Comparison of ENCODE assay signal across 14 mouse cellular contexts in genomic region chr2:68981756-68982409, GRCm38 (mm10).
DNase-seq lines count a peak whose midpoint lies in the region; ATAC-seq lines count a peak whose summit lies in the region.
"Had no signal": no experiment of that assay in that cellular context is flagged by ENCODE, and none has a peak within 500 bp of the region (broad histone marks: within the 10 kb centered on the region; RNA-seq: fewer than 3 reads in every experiment).

No protein-coding gene starts in this region.

- 0 out of 2 replicates have a peak, but pooled peaks have one; percentile 18 for ATAC-seq in hindbrain, embryonic 11.5 days (ENCODE audit: low FRiP score)
- peak; percentile 63 for ATAC-seq in midbrain, embryonic 16.5 days

- no peak overlapping the region for H3K4me3 ChIP-seq in hindbrain, embryonic 11.5 days (ENCODE audit: low read depth, low read length)
- H3K4me3 ChIP-seq in hindbrain, embryonic 10.5 days, result no peak overlapping the region
- no peak overlapping the region for H3K4me3 ChIP-seq in midbrain, embryonic 16.5 days (ENCODE audit: low read depth, low read length)
- H3K4me3 ChIP-seq: embryonic facial prominence, embryonic 15.5 days; liver, embryonic 15.5 days; myocyte had no signal

- H3K9me3 ChIP-seq in hindbrain, embryonic 11.5 days (ENCODE audit: control insufficient read depth, low read length), result no peaks in the 10 kb centered on the region
- no peaks in the 10 kb centered on the region for H3K9me3 ChIP-seq in hindbrain, embryonic 10.5 days
- no peaks in the 10 kb centered on the region for H3K9me3 ChIP-seq in midbrain, embryonic 16.5 days (replicated peaks; ENCODE audit: control insufficient read depth, low read length, poor library complexity, severe bottlenecking)
- H3K9me3 ChIP-seq: embryonic facial prominence, embryonic 15.5 days; liver, embryonic 15.5 days had no signal

- H3K9ac ChIP-seq in hindbrain, embryonic 11.5 days (ENCODE audit: low read depth, low read length), result no peak overlapping the region
- 0 out of 2 replicates have a peak overlapping the region, but pooled peaks have one; percentile 7 for H3K9ac ChIP-seq in midbrain, embryonic 16.5 days (ENCODE audit: low read depth, low read length)
- H3K9ac ChIP-seq: embryonic facial prominence, embryonic 15.5 days; liver, embryonic 15.5 days had no signal

- no peaks in the 10 kb centered on the region for H3K36me3 ChIP-seq in hindbrain, embryonic 11.5 days (ENCODE audit: control insufficient read depth, insufficient read depth, low read length)
- H3K36me3 ChIP-seq in hindbrain, embryonic 10.5 days, result no peaks in the 10 kb centered on the region
- H3K36me3 ChIP-seq in midbrain, embryonic 16.5 days (ENCODE audit: control insufficient read depth, insufficient read depth, low read length), result no peaks in the 10 kb centered on the region
- H3K36me3 ChIP-seq: embryonic facial prominence, embryonic 15.5 days; liver, embryonic 15.5 days had no signal

- no peak for DNase-seq in hindbrain, embryonic 11.5 days (ENCODE audit: low spot score)
- DNase-seq in hindbrain, embryonic 10.5 days (ENCODE audit: low spot score), result no peak
- peak; percentile 54 for DNase-seq in thymus, postnatal 0 days (ENCODE audit: low spot score)
- DNase-seq in thymus, postnatal 4 days, result no peak
- no peak for DNase-seq in right cerebral cortex, postnatal 36 days (ENCODE audit: low spot score in 2 of 2)
- DNase-seq in layer of hippocampus, adult 18-20 months (ENCODE audit: low spot score in 2 of 2), result no peak
- DNase-seq: adrenal gland, postnatal 10 days; cerebellum, postnatal 14 days; kidney, postnatal 25 days; right cerebral cortex, postnatal 4 days had no signal

- no peaks in the 10 kb centered on the region for H3K27me3 ChIP-seq in hindbrain, embryonic 11.5 days (ENCODE audit: control insufficient read depth, insufficient read depth, low read length)
- H3K27me3 ChIP-seq in hindbrain, embryonic 10.5 days (ENCODE audit: insufficient read depth, poor library complexity, severe bottlenecking), result peaks cover 45% of the 10 kb centered on the region
- no peaks in the 10 kb centered on the region for H3K27me3 ChIP-seq in midbrain, embryonic 16.5 days (ENCODE audit: control insufficient read depth, insufficient read depth, low read depth, low read length)
- H3K27me3 ChIP-seq: embryonic facial prominence, embryonic 15.5 days; liver, embryonic 15.5 days had no signal

- 61% methylated on average over 11 of the region's 11 CpGs for WGBS in hindbrain, embryonic 11.5 days
- 67% methylated on average over 11 of the region's 11 CpGs for WGBS in hindbrain, embryonic 10.5 days
- WGBS in midbrain, embryonic 16.5 days, result 40% methylated on average over 11 of the region's 11 CpGs

- H3K4me2 ChIP-seq in hindbrain, embryonic 11.5 days (replicated peaks; ENCODE audit: low read depth, low read length), result no peak overlapping the region
- no peak overlapping the region for H3K4me2 ChIP-seq in midbrain, embryonic 16.5 days (ENCODE audit: low read length)
- H3K4me2 ChIP-seq: embryonic facial prominence, embryonic 15.5 days; liver, embryonic 15.5 days had no signal

- H3K4me1 ChIP-seq in hindbrain, embryonic 11.5 days (replicated peaks; ENCODE audit: control insufficient read depth, insufficient read depth, low read length), result no peaks in the 10 kb centered on the region
- peaks cover 58% of the 10 kb centered on the region for H3K4me1 ChIP-seq in hindbrain, embryonic 10.5 days (replicated peaks)
- H3K4me1 ChIP-seq in midbrain, embryonic 16.5 days (ENCODE audit: control insufficient read depth, insufficient read depth, low read length), result peaks cover 17% of the 10 kb centered on the region

- H3K27ac ChIP-seq in hindbrain, embryonic 11.5 days (ENCODE audit: low read depth, low read length), result no peak overlapping the region
- H3K27ac ChIP-seq in hindbrain, embryonic 10.5 days, result no peak overlapping the region
- H3K27ac ChIP-seq in midbrain, embryonic 16.5 days (ENCODE audit: low read length), result no peak overlapping the region
- H3K27ac ChIP-seq: embryonic facial prominence, embryonic 15.5 days; liver, embryonic 15.5 days had no signal
